Mouse (Mus musculus): ENCODE measurements around the gene Trmt61a. TPM values are rescaled to one million over a fixed set of nuclear protein-coding genes. Genes with fewer than 3 reads are reported as not detected.
"Not testable (repeated sequence)": the region's sequence is repeated elsewhere in the genome, so short reads cannot be mapped to it uniquely, and the experiment has no call there.

Trmt61a gene
- polyA plus RNA-seq, 1 experiment from 2014 or later, result 11.6 TPM

GRCm38 (mm10) chr12:111705186-111705973 is 27.5 kb downstream of the Trmt61a start:
- H3K27ac ChIP-seq (ENCODE audit: low read length), result peak overlapping the region; percentile 66
- peaks cover 23% of the 10 kb centered on the region for H3K4me1 ChIP-seq (ENCODE audit: insufficient read depth, low read length)
- peaks cover 16% of the 10 kb centered on the region for H3K36me3 ChIP-seq (ENCODE audit: insufficient read depth, low read length)
- no peaks in the 10 kb centered on the region for H3K27me3 ChIP-seq (ENCODE audit: insufficient read depth, low read length)
- H3K9ac ChIP-seq (replicated peaks; ENCODE audit: low read length), result no peak overlapping the region
- H3K4me3 ChIP-seq (ENCODE audit: low read length), result no peak overlapping the region
- H3K9me3 ChIP-seq (ENCODE audit: low read length), result no peaks in the 10 kb centered on the region
- 40% methylated on average over 15 of the region's 15 CpGs for WGBS
- ATAC-seq (ENCODE audit: low FRiP score, low TSS enrichment), result peak; percentile 57
- H3K4me2 ChIP-seq (replicated peaks; ENCODE audit: low read depth, low read length), result no peak overlapping the region

DNA sequence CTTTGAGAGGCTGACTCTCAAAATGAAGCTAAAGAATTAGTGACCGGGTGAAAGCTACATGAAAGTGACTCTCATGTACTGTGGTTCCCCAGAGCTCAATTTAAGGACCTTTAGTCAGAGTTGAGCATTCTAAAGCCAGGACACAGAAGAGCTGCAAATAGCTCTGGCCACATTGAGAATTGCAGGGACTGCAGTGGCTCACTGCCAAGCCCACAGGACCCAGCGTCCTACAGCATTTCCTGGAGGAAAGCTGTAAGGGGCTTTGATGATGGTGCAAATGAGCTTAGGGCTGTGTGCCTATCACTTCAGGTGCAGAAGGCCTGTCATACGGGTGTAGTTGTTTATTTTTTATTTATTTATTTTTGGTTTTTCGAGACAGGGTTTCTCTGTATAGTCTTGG is 30.3 kb downstream of the Trmt61a start:
- Histone ChIP-seq H3K27me3 (ENCODE audit: insufficient read depth, low read length) (no peaks in the 10 kb centered on the region), H3K9ac (replicated peaks; ENCODE audit: low read length) (no peak overlapping the region), H3K4me2 (replicated peaks; ENCODE audit: low read depth, low read length) (no peak overlapping the region), H3K9me3 (ENCODE audit: low read length) (no peaks in the 10 kb centered on the region), H3K4me3 (ENCODE audit: low read length) (no peak overlapping the region), H3K27ac (ENCODE audit: low read length) (no peak overlapping the region), H3K36me3 (ENCODE audit: insufficient read depth, low read length) (peaks cover 25% of the 10 kb centered on the region), H3K4me1 (ENCODE audit: insufficient read depth, low read length) (peaks cover 33% of the 10 kb centered on the region)
- ATAC-seq (ENCODE audit: low FRiP score, low TSS enrichment), result no peak
- 68% methylated on average over 4 of the region's 4 CpGs for WGBS

DNA sequence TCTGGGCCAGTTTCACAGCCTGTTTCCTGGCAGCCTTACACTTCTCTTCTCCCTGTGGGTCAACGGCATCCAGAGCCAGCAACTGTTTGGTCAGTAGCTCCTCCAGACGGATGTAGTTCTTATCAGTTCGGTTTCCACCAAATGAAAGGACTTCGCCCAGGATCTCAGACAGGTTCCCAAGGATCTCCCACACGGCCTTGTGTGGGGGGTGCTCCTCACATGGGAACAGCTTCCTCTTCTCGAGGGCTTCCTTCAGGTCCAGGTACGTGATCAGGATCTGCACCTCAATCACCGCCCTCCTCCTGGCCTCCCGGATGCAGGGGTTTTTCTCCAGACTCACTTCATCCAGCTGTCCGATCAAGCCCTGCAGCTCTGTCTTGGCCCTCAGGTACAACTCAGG is 32.2 kb downstream of the Trmt61a start:
- no peaks in the 10 kb centered on the region for H3K9me3 ChIP-seq (ENCODE audit: low read length)
- no peak overlapping the region for H3K4me2 ChIP-seq (replicated peaks; ENCODE audit: low read depth, low read length)
- H3K27ac ChIP-seq (ENCODE audit: low read length), result no peak overlapping the region
- 87% methylated on average over 10 of the region's 10 CpGs for WGBS
- no peak overlapping the region for H3K9ac ChIP-seq (replicated peaks; ENCODE audit: low read length)
- H3K27me3 ChIP-seq (ENCODE audit: insufficient read depth, low read length), result no peaks in the 10 kb centered on the region
- no peak for ATAC-seq (ENCODE audit: low FRiP score, low TSS enrichment)
- H3K36me3 ChIP-seq (ENCODE audit: insufficient read depth, low read length), result peaks cover 25% of the 10 kb centered on the region
- H3K4me3 ChIP-seq (ENCODE audit: low read length), result no peak overlapping the region
- peaks cover 36% of the 10 kb centered on the region for H3K4me1 ChIP-seq (ENCODE audit: insufficient read depth, low read length)

DNA sequence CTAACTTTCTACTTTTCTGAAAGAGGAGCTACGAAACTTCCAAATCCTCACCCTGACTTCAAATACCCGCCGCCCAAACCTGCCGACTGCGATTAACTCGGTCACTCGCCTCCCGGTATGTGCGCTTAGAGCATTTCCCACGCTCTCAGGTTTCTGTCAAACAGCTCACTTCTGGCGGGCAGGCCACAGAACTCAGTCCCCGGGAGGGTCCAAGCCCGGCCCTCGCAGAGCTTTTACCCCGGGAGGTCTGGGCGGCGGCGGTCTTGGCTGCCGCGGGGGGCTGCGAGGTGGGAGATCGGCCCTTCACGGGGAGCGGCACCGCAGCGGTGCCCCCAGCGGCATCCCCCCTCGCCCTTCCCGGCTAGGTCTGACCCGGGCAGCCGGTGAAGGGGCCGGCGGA is 34.6 kb downstream of the Trmt61a start:
- no peaks in the 10 kb centered on the region for H3K27me3 ChIP-seq (ENCODE audit: insufficient read depth, low read length)
- 0% methylated on average over 32 of the region's 33 CpGs for WGBS
- peak overlapping the region; percentile 80 for H3K27ac ChIP-seq (ENCODE audit: low read length)
- no peaks in the 10 kb centered on the region for H3K9me3 ChIP-seq (ENCODE audit: low read length)
- H3K4me3 ChIP-seq (ENCODE audit: low read length), result peak overlapping the region; percentile 93
- H3K36me3 ChIP-seq (ENCODE audit: insufficient read depth, low read length), result peaks cover 25% of the 10 kb centered on the region
- peak overlapping the region; percentile 57 for H3K4me2 ChIP-seq (replicated peaks; ENCODE audit: low read depth, low read length)
- H3K9ac ChIP-seq (replicated peaks; ENCODE audit: low read length), result peak overlapping the region; percentile 96
- peak; percentile 41 for ATAC-seq (ENCODE audit: low FRiP score, low TSS enrichment)
- peaks cover 25% of the 10 kb centered on the region for H3K4me1 ChIP-seq (ENCODE audit: insufficient read depth, low read length)

DNA sequence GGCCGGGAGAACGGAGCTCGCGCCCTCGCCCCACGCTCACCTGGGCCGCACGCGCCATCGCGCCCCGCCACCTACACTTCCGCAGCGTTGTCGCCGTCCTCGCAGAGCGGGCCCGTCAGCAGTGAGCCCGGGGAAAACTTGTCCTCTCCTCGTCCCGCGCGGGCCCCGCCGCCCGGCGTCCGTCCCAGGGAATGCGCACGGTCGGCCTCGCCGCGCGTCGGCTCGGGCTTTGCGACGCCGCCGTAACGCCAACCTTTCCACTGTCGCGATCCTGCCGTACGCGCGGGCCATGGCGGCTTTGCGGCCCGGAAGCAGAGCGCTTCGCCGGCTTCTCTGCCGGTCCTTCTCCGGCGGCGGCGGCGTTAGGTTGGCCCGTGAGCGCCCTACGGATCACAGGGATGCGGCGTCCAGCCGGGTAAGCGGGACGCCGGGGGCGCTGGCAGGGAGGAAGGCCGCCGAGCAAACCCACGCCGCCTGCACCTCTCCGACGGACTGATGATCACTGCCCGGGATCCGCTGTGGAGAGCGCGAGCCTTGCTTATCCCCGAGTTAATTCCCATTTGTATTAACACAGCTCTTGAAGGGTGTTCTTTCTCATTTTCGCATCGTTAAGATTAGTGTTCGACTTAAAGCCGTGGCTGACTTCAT is 35.2 kb downstream of the Trmt61a start, which contains the start of the genes Bag5 and Apopt1:
TSS of gene Bag5 (minus strand) at position 254 of the 648 bp plus-strand sequence.
TSS of gene Apopt1 (plus strand) at position 258 of the 648 bp plus-strand sequence.
- WGBS, result under 1% methylated on average over 81 of the region's 86 CpGs
- H3K27ac ChIP-seq (ENCODE audit: low read length), result peak within 1 kb of the TSS; percentile 80
- peak within 1 kb of the TSS; percentile 93 for H3K4me3 ChIP-seq (ENCODE audit: low read length)
- peaks cover 23% of the 10 kb centered on the region for H3K4me1 ChIP-seq (ENCODE audit: insufficient read depth, low read length)
- peaks cover 25% of the 10 kb centered on the region for H3K36me3 ChIP-seq (ENCODE audit: insufficient read depth, low read length)
- H3K9me3 ChIP-seq (ENCODE audit: low read length), result no peaks in the 10 kb centered on the region
- H3K4me2 ChIP-seq (replicated peaks; ENCODE audit: low read depth, low read length), result peak within 1 kb of the TSS; percentile 57
- peak; percentile 94 for ATAC-seq (ENCODE audit: low FRiP score, low TSS enrichment)
- no peaks in the 10 kb centered on the region for H3K27me3 ChIP-seq (ENCODE audit: insufficient read depth, low read length)
- peak within 1 kb of the TSS; percentile 96 for H3K9ac ChIP-seq (replicated peaks; ENCODE audit: low read length)

GRCm38 (mm10) chr12:111713880-111714279 is 36.0 kb downstream of the Trmt61a start:
- ATAC-seq (ENCODE audit: low FRiP score, low TSS enrichment); H3K9ac ChIP-seq (replicated peaks; ENCODE audit: low read length); H3K9me3 ChIP-seq (ENCODE audit: low read length); H3K27ac ChIP-seq (ENCODE audit: low read length); H3K27me3 ChIP-seq (ENCODE audit: insufficient read depth, low read length): not testable (repeated sequence)
- WGBS, result 68% methylated on average over 6 of the region's 6 CpGs
- Histone ChIP-seq H3K36me3 (ENCODE audit: insufficient read depth, low read length) (peaks cover 21% of the 10 kb centered on the region), H3K4me2 (replicated peaks; ENCODE audit: low read depth, low read length) (peak overlapping the region; percentile 51), H3K4me1 (ENCODE audit: insufficient read depth, low read length) (peaks cover 26% of the 10 kb centered on the region), H3K4me3 (ENCODE audit: low read length) (peak overlapping the region; percentile 93)

DNA sequence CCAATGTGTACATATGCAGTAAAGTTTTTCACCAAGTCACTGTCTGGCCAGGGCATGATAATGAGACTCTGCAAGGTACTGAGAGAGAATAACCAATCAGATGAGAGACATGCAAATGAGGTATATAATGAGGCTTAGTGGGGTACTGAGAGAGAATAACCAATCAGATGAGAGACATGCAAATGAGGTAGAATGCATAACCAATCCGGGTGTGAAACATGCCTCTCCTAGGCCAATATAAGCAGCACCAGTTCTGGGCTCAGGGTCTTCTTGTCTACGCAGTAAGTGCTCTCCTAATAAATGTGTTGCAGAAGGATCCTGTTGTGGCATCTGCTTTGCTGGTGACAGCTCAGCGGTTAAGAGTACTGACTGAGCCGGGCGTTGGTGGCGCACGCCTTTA is 38.6 kb downstream of the Trmt61a start:
- no peak overlapping the region for H3K4me3 ChIP-seq (ENCODE audit: low read length)

GRCm38 (mm10) chr12:111718656-111719055 is 40.8 kb downstream of the Trmt61a start:
- peak; percentile 78 for ATAC-seq (ENCODE audit: low FRiP score, low TSS enrichment)

More for the DNA sequence above, 38.6 kb downstream of the Trmt61a start:
- H3K4me2 ChIP-seq (replicated peaks; ENCODE audit: low read depth, low read length), result no peak overlapping the region
- no peaks in the 10 kb centered on the region for H3K9me3 ChIP-seq (ENCODE audit: low read length)
- no peak overlapping the region for H3K27ac ChIP-seq (ENCODE audit: low read length)
- H3K4me1 ChIP-seq (ENCODE audit: insufficient read depth, low read length), result peaks cover 28% of the 10 kb centered on the region
- H3K27me3 ChIP-seq (ENCODE audit: insufficient read depth, low read length), result no peaks in the 10 kb centered on the region
- no peak overlapping the region for H3K9ac ChIP-seq (replicated peaks; ENCODE audit: low read length)
- H3K36me3 ChIP-seq (ENCODE audit: insufficient read depth, low read length), result no peaks in the 10 kb centered on the region
- ATAC-seq (ENCODE audit: low FRiP score, low TSS enrichment), result no peak
- 98% methylated on average over 7 of the region's 7 CpGs for WGBS

DNA sequence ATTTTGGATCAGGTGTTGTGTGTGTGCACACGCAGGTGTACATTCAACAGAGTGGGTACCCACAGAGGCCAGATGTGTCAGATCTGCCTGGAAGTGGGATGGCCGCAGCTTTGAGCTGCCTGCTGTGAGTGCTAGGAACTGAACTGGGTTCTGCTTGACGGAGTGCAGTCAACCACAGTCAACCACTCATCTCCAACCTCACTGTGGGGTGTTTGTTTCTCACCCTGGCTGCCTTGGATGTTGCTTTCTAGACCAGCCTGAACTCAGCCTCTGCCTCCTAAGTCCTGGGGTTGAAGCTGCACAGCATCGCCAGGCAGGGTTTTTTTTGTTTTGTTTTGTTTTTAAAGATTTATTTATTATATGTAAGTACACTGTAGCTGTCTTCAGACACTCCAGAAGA is 42.3 kb downstream of the Trmt61a start:
- no peak overlapping the region for H3K4me2 ChIP-seq (replicated peaks; ENCODE audit: low read depth, low read length)
- H3K27me3 ChIP-seq (ENCODE audit: insufficient read depth, low read length), result no peaks in the 10 kb centered on the region
- WGBS, result 76% methylated on average over 4 of the region's 4 CpGs
- ATAC-seq (ENCODE audit: low FRiP score, low TSS enrichment), result no peak
- H3K36me3 ChIP-seq (ENCODE audit: insufficient read depth, low read length), result peaks cover 7% of the 10 kb centered on the region; the same call in 1 of the 2 replicates
- H3K4me1 ChIP-seq (ENCODE audit: insufficient read depth, low read length), result peaks cover 18% of the 10 kb centered on the region
- H3K4me3 ChIP-seq (ENCODE audit: low read length), result no peak overlapping the region
- H3K27ac ChIP-seq (ENCODE audit: low read length), result no peak overlapping the region
- H3K9me3 ChIP-seq (ENCODE audit: low read length), result no peaks in the 10 kb centered on the region
- no peak overlapping the region for H3K9ac ChIP-seq (replicated peaks; ENCODE audit: low read length)

More at GRCm38 (mm10) chr12:111718656-111719055, 40.8 kb downstream of the Trmt61a start:
- Histone ChIP-seq H3K4me2 (replicated peaks; ENCODE audit: low read depth, low read length) (peak overlapping the region; percentile 31), H3K4me3 (ENCODE audit: low read length) (no peak overlapping the region), H3K36me3 (ENCODE audit: insufficient read depth, low read length) (peaks cover 3% of the 10 kb centered on the region; the same call in 1 of the 2 replicates), H3K9ac (replicated peaks; ENCODE audit: low read length) (peak overlapping the region; percentile 41; the same call in 1 of the 2 replicates), H3K9me3 (ENCODE audit: low read length) (no peaks in the 10 kb centered on the region), H3K27me3 (ENCODE audit: insufficient read depth, low read length) (no peaks in the 10 kb centered on the region), H3K4me1 (ENCODE audit: insufficient read depth, low read length) (peaks cover 21% of the 10 kb centered on the region), H3K27ac (ENCODE audit: low read length) (peak overlapping the region; percentile 83)
- 22% methylated on average over 8 of the region's 8 CpGs for whole genome bisulfite sequencing

Measured in kidney, embryonic 16.5 days (tissue).